Mouse (Mus musculus) limb, embryonic 15.5 days (tissue): Measurements from ENCODE around the gene Arpp19. TPM values are rescaled to one million over a fixed set of nuclear protein-coding genes. Genes with fewer than 3 reads are reported as not detected.

Experiments used
- ATAC-seq: fragments of 200-750 bp; cut with Nextera tagmentation; 2 replicates; pipeline ENCODE4 v1.8.0; 2017; ENCODE audit warnings: low read depth, moderate TSS enrichment; ENCODE audit not compliant: insufficient number of reproducible peaks, low FRiP score, low TSS enrichment
- H3K27ac ChIP-seq: fragments of 300-500 bp; sonication (generic); 2 replicates; pipeline ENCODE4 v1.5.1; 2015; ENCODE audit warnings: moderate library complexity, mild to moderate bottlenecking, inconsistent platforms
- H3K27me3 ChIP-seq: fragments of 300-500 bp; sonication (generic); 2 replicates; pipeline ENCODE4 v1.6.1; 2015; ENCODE audit warnings: inconsistent platforms
- H3K36me3 ChIP-seq: fragments of 300-500 bp; sonication (generic); 2 replicates; pipeline ENCODE4 v1.6.1; 2015; ENCODE audit warnings: inconsistent platforms
- H3K4me1 ChIP-seq: fragments of 300-500 bp; sonication (generic); 2 replicates; pipeline ENCODE4 v1.6.1; 2015; ENCODE audit warnings: inconsistent platforms
- H3K4me2 ChIP-seq: fragments of 300-500 bp; sonication (generic); 2 replicates; pipeline ENCODE4 v1.6.1; 2015; ENCODE audit warnings: mild to moderate bottlenecking, inconsistent platforms
- H3K4me3 ChIP-seq: fragments of 300-500 bp; sonication (generic); 2 replicates; pipeline ENCODE4 v1.5.1; 2015; ENCODE audit warnings: mild to moderate bottlenecking, inconsistent platforms
- H3K9ac ChIP-seq: fragments of 300-500 bp; sonication (generic); 2 replicates; pipeline ENCODE4 v1.6.1; 2015; ENCODE audit warnings: inconsistent platforms
- H3K9me3 ChIP-seq: fragments of 300-500 bp; sonication (generic); 2 replicates; pipeline ENCODE4 v1.6.1; 2016; ENCODE audit warnings: inconsistent platforms
- WGBS: fragments of 180-500 bp; shearing (Covaris S2); methylation state at CpG from one replicate; pipeline ENCODE4 v1.1.7; 2015; 5-methylcytosine and 5-hydroxymethylcytosine counted together
- polyA plus RNA-seq: library from polyadenylated mRNA; unstranded; fragments of >200 nt; fragmentation: Nextera tagmentation; extraction: Ambion mirVana; gene quantifications from 2 replicates; pipeline ENCODE4 v1.2.1, GENCODE M21; 2015

The Arpp19 gene
- polyA plus RNA-seq: 255 and 269 TPM in 2 replicates

- Histone ChIP-seq H3K4me3 (peak within 1 kb of the TSS; percentile 75), H3K9me3 (no peaks in the 10 kb centered on the region), H3K27ac (peak within 1 kb of the TSS; percentile 65), H3K27me3 (no peaks in the 10 kb centered on the region), H3K4me1 (peaks cover 11% of the 10 kb centered on the region), H3K4me2 (peak within 1 kb of the TSS; percentile 53), H3K9ac (peak within 1 kb of the TSS; percentile 84), H3K36me3 (0 out of 2 replicates have a peak, but pooled peaks cover 3% of the 10 kb centered on the region)
- 0% methylated on average over 72 of the region's 73 CpGs for WGBS
- peak; percentile 91 for ATAC-seq
These were observed at the start of gene Arpp19 for GRCm38 (mm10) chr9:75037451-75038356. Gene Arpp19 (plus strand): TSS chr9:75037614.

- no peaks in the 10 kb centered on the region for H3K36me3 ChIP-seq
- WGBS: 88% methylated on average over 7 of the region's 7 CpGs
- H3K4me3 ChIP-seq: no peak overlapping the region
- no peak for ATAC-seq
- H3K9me3 ChIP-seq: no peaks in the 10 kb centered on the region
- H3K9ac ChIP-seq: no peak overlapping the region
- H3K4me2 ChIP-seq: no peak overlapping the region
- no peak overlapping the region for H3K27ac ChIP-seq
- 0 out of 2 replicates have a peak, but pooled peaks cover 8% of the 10 kb centered on the region for H3K4me1 ChIP-seq
- no peaks in the 10 kb centered on the region for H3K27me3 ChIP-seq
These were observed 48.4 kb upstream of the Arpp19 start for GRCm38 (mm10) chr9:74988893-74989460.

GRCm38 (mm10) chr9:74989990-74990389, 47.4 kb upstream of the Arpp19 start:
- Histone ChIP-seq H3K4me3 (no peak overlapping the region), H3K4me2 (no peak overlapping the region), H3K27ac (no peak overlapping the region), H3K4me1 (peaks cover 10% of the 10 kb centered on the region; the same call in 1 of the 2 replicates), H3K9me3 (no peaks in the 10 kb centered on the region), H3K27me3 (no peaks in the 10 kb centered on the region), H3K9ac (no peak overlapping the region), H3K36me3 (no peaks in the 10 kb centered on the region)
- ATAC-seq: no peak
- 68% methylated on average over 2 of the region's 2 CpGs for WGBS

GRCm38 (mm10) chr9:74994611-74995257, 42.7 kb upstream of the Arpp19 start:
- 68% methylated on average over 10 of the region's 10 CpGs for WGBS
- Histone ChIP-seq H3K4me2 (no peak overlapping the region), H3K4me1 (peaks cover 3% of the 10 kb centered on the region; the same call in 1 of the 2 replicates), H3K36me3 (no peaks in the 10 kb centered on the region), H3K9ac (no peak overlapping the region), H3K27me3 (no peaks in the 10 kb centered on the region), H3K27ac (0 out of 2 replicates have a peak overlapping the region, but pooled peaks have one; percentile 11), H3K9me3 (no peaks in the 10 kb centered on the region), H3K4me3 (no peak overlapping the region)
- ATAC-seq: no peak

GRCm38 (mm10) chr9:74996349-74996748, 41.1 kb upstream of the Arpp19 start:
- Histone ChIP-seq H3K9ac (no peak overlapping the region), H3K27me3 (no peaks in the 10 kb centered on the region), H3K4me3 (no peak overlapping the region), H3K4me1 (peaks cover 6% of the 10 kb centered on the region), H3K4me2 (no peak overlapping the region), H3K27ac (no peak overlapping the region), H3K9me3 (no peaks in the 10 kb centered on the region), H3K36me3 (no peaks in the 10 kb centered on the region)
- WGBS: 38% methylated on average over 2 of the region's 2 CpGs
- ATAC-seq: no peak

- Histone ChIP-seq H3K4me1 (peaks cover 12% of the 10 kb centered on the region), H3K27me3 (no peaks in the 10 kb centered on the region), H3K27ac (no peak overlapping the region), H3K9ac (no peak overlapping the region), H3K4me3 (no peak overlapping the region), H3K36me3 (no peaks in the 10 kb centered on the region), H3K9me3 (no peaks in the 10 kb centered on the region), H3K4me2 (no peak overlapping the region)
- ATAC-seq: no peak
These were observed 39.4 kb upstream of the Arpp19 start for GRCm38 (mm10) chr9:74997976-74998375.

- Histone ChIP-seq H3K9ac (no peak overlapping the region), H3K4me3 (no peak overlapping the region), H3K27ac (peak overlapping the region; percentile 55; the same call in 1 of the 2 replicates), H3K27me3 (no peaks in the 10 kb centered on the region), H3K36me3 (no peaks in the 10 kb centered on the region), H3K9me3 (no peaks in the 10 kb centered on the region), H3K4me1 (peaks cover 10% of the 10 kb centered on the region; the same call in 1 of the 2 replicates), H3K4me2 (no peak overlapping the region)
- 80% methylated on average over 6 of the region's 6 CpGs for WGBS
- ATAC-seq: no peak
These were observed 36.4 kb upstream of the Arpp19 start for GRCm38 (mm10) chr9:75001006-75001405.

GRCm38 (mm10) chr9:75001611-75002204, 35.7 kb upstream of the Arpp19 start:
- peak overlapping the region; percentile 55; the same call in 1 of the 2 replicates for H3K27ac ChIP-seq
- 45% methylated on average over 5 of the region's 5 CpGs for WGBS

GRCm38 (mm10) chr9:75002262-75002661, 35.2 kb upstream of the Arpp19 start:
- Histone ChIP-seq H3K4me2 (no peak overlapping the region), H3K36me3 (peaks cover 5% of the 10 kb centered on the region), H3K9ac (no peak overlapping the region), H3K4me3 (no peak overlapping the region), H3K4me1 (peaks cover 10% of the 10 kb centered on the region; the same call in 1 of the 2 replicates), H3K27ac (peak overlapping the region; percentile 63), H3K9me3 (no peaks in the 10 kb centered on the region), H3K27me3 (no peaks in the 10 kb centered on the region)
- WGBS: 55% methylated on average over 3 of the region's 3 CpGs
- peak; percentile 72; the same call in 1 of the 2 replicates for ATAC-seq

More at GRCm38 (mm10) chr9:75001611-75002204, 35.7 kb upstream of the Arpp19 start:
- H3K4me3 ChIP-seq: no peak overlapping the region
- no peak overlapping the region for H3K9ac ChIP-seq
- no peak overlapping the region for H3K4me2 ChIP-seq
- H3K9me3 ChIP-seq: no peaks in the 10 kb centered on the region
- peak; percentile 24; the same call in 1 of the 2 replicates for ATAC-seq
- H3K4me1 ChIP-seq: peaks cover 10% of the 10 kb centered on the region; the same call in 1 of the 2 replicates
- peaks cover 2% of the 10 kb centered on the region for H3K36me3 ChIP-seq
- H3K27me3 ChIP-seq: no peaks in the 10 kb centered on the region

GRCm38 (mm10) chr9:75004203-75004602, 33.2 kb upstream of the Arpp19 start:
- Histone ChIP-seq H3K4me1 (peaks cover 10% of the 10 kb centered on the region; the same call in 1 of the 2 replicates), H3K9me3 (no peaks in the 10 kb centered on the region), H3K4me2 (no peak overlapping the region), H3K27me3 (no peaks in the 10 kb centered on the region), H3K4me3 (no peak overlapping the region), H3K27ac (no peak overlapping the region), H3K9ac (no peak overlapping the region), H3K36me3 (peaks cover 12% of the 10 kb centered on the region)
- WGBS: 96% methylated on average over 10 of the region's 10 CpGs
- no peak for ATAC-seq

- H3K4me2 ChIP-seq: no peak overlapping the region
- no peak overlapping the region for H3K9ac ChIP-seq
- H3K36me3 ChIP-seq: peaks cover 19% of the 10 kb centered on the region
- H3K27me3 ChIP-seq: no peaks in the 10 kb centered on the region
- H3K4me1 ChIP-seq: no peaks in the 10 kb centered on the region
- no peaks in the 10 kb centered on the region for H3K9me3 ChIP-seq
- no peak for ATAC-seq
- no peak overlapping the region for H3K27ac ChIP-seq
- no peak overlapping the region for H3K4me3 ChIP-seq
- 95% methylated on average over 2 of the region's 2 CpGs for WGBS
These were observed 20.8 kb upstream of the Arpp19 start for GRCm38 (mm10) chr9:75016591-75016990.
